Mouse (Mus musculus) induced T-regulatory cell, adult 2 months (primary cell): ENCODE measurements at regions not wholly inside any gene's neighbourhood (a gene's known extent, or its start where the extent isn't known, plus 50 kb on each side); places are given as distances from the start of the nearest gene placed in this dataset.

Experiments
- DNase-seq: peaks from one replicate; pipeline ENCODE4 v3.0.0-alpha.2; 2012; ENCODE audit warnings: low read depth

- no peak for DNase-seq
Observed at GRCm38 (mm10) chr2:138123331-138123730, 133.0 kb upstream of the Btbd3 start.

GRCm38 (mm10) chr2:138120868-138121267, 135.5 kb upstream of the Btbd3 start:
- DNase-seq = no peak

DNA sequence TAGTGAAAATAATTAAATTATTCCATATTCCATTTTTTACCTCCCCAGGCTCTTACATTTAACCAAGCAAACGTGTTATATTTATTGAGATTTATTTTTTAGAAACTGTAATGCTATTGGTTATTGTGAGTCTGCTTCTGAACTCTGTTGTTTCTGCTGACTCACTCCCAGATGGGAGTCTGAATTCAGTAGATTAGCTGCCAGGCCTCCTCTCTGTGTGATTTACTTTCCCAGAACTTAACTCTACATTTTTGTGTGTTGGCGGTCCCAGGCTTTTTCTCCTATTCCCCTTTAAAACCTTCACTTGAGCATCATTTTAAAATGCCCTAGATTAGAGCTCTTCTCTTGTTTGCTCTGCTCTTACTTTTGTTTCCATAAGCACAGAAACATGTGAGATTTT, 136.2 kb upstream of the Btbd3 start:
- no peak for DNase-seq

- DNase-seq = no peak
Observed at GRCm38 (mm10) chr2:138099777-138100176, 156.6 kb upstream of the Btbd3 start.

- no peak for DNase-seq
Observed at GRCm38 (mm10) chr2:138085390-138085789, 171.0 kb upstream of the Btbd3 start.

DNA sequence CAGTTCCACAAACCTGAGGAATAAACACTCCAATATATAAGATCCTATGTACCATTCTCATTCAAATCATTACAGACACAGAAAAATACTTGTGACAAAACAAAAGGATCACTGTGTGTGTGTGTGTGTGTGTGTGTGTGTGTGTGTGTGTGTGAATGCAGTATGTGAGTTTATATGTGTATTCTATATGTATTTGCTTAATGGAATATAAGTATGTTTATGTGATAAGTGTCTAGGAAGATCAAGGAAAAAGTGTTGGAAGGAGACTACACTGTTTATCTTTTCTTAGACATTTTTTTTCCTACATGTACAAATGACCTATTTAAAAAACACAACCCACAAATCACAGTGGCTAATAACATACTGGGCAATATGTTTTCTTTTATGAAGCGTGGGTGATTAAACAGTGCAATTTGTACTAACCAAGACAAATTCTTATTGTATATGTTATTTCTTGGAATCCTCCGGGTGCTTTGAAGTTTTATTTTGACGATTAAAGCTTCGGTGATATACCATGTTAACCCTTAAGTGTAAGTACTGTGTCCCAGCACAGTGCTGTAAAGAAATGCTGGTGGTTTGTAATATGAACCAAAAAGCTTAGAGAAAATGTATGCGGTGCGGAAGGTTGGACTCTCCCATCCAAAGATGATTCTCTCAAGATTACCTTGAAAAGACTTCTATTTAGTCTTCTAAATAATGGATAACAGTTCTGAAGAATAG, 171.6 kb upstream of the Btbd3 start:
- DNase-seq = no peak

DNA sequence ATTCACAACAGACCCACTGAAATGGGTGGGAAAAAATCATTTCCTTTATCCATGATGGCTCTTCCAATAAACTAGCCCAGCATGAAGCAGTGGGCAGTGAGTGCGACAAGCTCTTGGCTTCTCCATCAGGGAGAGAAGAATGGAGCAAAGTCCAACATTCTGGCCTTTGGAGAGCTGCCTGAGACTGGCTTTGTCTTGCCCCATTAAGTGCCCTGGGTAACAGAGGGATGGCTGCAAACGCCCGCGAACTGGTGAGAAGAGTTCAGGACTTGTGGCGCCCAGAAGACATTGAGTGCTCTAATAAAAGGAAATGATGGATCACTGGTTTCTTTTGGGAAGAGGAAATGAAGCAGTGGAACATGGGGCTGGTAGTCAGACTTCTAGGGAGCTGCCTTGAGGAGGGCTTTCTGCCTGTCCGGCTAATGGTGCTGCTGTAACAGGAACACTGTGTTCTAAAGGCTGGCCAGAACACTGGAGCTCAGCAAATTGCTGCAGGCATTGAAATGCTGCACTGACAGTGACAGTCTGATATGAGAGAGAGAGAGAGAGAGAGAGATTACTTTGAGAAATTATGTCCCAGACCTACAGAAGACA, 182.2 kb upstream of the Btbd3 start:
- DNase-seq = no peak

GRCm38 (mm10) chr2:138072165-138072728, 184.1 kb upstream of the Btbd3 start:
- no peak for DNase-seq

GRCm38 (mm10) chr2:138053081-138053480, 203.3 kb upstream of the Btbd3 start:
- DNase-seq = no peak

DNA sequence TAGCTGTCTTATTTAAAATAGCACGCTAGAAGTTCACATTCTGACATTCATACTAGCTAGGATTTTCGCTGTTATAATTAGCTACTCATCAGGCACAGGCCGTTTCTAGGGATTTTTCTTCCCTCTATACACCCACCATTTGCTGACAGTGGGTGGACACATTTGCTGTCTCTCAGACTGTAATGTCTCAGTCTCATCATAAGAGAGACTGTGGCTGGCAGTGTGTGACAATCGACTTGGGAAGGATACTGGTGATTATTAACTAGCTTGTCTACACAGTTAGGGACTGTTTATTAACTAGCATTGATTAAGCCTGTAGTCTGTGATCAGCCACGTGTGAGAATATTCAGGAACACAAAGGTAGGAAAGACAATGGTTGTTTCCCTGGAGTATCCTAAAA, 208.0 kb upstream of the Btbd3 start:
- DNase-seq = no peak

- DNase-seq = no peak
Observed at GRCm38 (mm10) chr2:138047781-138048201, 208.6 kb upstream of the Btbd3 start.

DNA sequence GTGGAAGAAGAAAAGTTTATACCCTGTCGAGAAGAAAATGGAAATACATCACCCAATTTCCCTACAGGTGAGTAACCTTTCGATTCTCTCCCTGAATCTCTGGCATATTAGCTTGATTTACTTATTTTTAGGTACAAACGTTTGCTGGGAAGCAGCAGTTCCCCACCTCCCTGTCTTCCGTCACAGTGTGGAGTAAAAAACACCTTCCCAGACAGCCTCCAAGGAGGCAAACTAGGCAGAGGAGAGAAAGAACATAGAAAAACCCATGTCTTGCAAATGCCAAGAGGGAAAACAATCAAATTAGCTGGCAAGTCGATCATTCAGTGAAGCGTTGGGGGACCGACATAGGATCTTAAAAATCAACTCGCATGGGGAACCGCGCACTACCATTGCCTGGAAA, 209.0 kb upstream of the Btbd3 start:
- no peak for DNase-seq

- no peak for DNase-seq
Observed at GRCm38 (mm10) chr2:138046918-138047317, 209.4 kb upstream of the Btbd3 start.

DNA sequence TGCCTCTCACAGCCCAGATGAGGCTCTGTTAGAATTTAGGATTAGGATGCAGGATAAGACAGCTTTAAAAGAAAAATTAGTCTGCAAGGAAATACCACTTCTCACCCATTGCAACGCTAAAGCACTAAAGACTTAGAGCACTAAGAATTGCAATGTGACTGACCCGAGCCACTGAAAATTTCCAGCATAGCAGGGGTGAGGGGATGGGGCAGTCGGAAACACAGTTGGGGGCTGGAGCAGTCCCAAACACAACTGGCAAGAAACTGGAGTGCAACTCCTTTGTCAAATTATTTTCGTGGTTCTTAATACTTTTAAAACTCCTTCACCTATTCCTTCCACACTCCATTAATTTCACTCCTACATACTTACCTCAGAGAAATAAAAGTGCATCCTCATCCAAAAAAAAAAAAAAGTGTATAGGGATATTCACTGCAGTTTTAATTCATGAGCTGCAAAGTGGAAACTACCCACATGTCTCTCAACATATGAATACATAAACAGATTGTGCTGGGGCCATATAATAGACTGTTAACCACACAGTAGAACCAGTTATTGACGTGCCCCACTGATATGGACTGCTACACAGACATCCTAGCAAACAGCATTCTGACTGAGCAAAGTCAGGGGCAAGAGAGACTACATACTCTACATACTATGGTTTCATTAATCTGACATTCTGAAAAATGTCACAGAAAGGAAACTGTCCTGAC, 210.3 kb upstream of the Btbd3 start:
- no peak for DNase-seq

DNA sequence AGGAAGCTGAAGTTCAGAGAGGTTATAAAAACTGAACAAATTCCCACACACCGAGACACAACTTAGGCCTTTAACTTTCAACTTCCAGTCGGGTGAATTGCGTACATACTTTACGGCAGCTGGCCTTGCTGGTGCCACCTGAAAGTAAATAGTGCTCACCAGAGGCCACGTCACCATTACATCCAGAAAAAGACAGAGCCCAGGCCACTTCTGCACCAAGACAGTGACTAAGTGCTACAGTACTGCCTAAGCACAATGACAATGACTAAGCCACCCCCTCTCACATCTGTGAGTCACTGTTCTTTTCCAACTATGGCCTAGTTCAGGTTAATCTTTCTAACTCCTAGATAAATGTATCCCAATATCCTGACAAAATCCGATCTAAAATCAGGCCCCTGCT, 215.7 kb upstream of the Btbd3 start:
- no peak for DNase-seq

GRCm38 (mm10) chr2:138040302-138040701, 216.1 kb upstream of the Btbd3 start:
- DNase-seq = no peak

DNA sequence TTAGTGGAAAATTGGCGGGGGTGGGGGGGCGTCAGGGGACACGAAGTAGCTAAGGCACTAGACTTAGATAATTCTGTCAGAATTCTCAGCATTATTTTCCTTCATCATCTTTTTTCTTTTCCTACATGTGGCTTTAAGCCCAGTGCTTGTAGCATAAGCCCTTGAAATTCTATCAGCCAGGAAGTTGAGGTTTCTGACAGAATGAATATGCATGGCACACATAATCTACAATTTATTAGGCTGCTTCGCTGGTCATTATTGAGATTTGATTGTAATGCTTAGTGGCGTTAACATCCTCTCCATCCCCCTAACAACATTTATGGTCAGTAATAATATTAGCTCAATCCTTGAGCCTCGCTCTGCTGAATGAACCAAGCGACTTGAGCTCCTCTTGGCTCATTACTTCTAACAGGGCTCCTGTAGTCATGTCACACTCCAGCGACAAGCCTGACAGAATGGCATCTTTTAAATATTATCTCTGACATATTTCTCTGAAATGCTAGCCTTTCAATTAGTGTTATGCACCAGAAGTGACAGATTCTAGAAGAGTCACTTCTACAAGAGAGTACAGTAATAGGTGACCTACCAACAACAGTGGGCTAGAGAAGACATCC, 222.1 kb upstream of the Btbd3 start:
- DNase-seq = no peak

GRCm38 (mm10) chr2:138033379-138034122, 222.8 kb upstream of the Btbd3 start:
- DNase-seq = no peak

DNA sequence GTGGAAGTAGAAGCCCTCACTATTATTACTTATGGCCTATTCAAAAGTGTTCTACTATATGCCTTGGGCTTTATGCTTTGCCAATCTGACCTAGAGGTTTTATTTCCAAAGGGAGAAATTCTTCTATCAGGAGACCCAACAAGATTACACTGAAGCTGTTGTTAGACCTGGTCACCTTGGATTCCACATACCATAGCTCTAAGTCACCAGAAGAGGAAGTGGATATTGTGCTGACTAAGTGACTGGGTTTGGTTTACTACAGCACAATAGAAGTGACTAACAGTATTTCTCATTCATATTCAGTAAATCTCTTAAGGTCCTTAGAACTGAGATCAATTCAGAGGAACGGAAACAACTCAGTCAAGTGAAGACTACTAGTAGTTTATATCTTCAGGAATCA, 229.0 kb upstream of the Btbd3 start:
- DNase-seq = no peak

GRCm38 (mm10) chr2:138023558-138023957, 232.8 kb upstream of the Btbd3 start:
- no peak for DNase-seq

- no peak for DNase-seq
Observed at GRCm38 (mm10) chr2:137981766-137982165, 274.6 kb upstream of the Btbd3 start.

GRCm38 (mm10) chr2:137977767-137978166, 278.6 kb upstream of the Btbd3 start:
- no peak for DNase-seq
